Mouse (Mus musculus): ENCODE data around the gene Nav2. TPM values are rescaled to one million over a fixed set of nuclear protein-coding genes. Genes with fewer than 3 reads are reported as not detected.

Nav2 gene
- total RNA-seq, 4 experiments from 2014 or later = 31.3 to 55.8 (median 41.0) TPM

DNA sequence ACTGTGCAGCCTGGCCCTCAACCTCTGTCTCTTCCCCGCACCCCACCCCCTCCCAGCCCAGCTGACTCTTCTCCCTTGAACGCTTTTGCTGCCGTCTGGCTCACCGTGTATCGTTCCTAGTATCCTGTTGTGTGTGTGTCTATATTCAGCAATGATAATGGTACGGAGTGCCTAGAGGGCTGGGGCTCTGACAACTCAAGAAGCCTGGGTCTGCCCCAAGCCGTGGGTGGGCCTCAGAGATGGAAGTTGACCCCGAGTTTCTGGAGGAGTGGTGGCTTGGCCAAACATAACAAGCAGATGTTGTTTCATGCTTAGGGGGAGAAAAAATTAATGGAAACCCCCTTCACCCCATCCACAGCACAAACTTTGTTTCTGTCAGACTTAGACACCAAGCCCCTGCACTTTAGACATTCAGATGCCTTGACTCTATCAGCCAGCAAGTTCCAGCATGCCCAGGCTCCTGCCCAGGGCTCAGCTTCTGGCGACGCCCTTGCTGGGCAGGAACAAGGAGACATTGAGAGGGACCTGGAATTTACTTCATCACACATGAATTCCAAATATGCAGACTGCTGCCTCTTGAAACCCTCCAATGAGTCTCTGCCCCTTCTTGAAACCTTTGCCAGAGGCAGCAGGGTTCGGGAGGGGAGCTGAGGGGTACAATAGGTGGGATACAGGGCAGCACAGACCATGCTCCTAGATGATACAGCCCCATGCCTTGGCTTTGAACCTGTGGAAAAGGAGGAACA is 644.9 kb downstream of the Nav2 start:
- DNase-seq (ENCODE audit: low spot score) = no peak

DNA sequence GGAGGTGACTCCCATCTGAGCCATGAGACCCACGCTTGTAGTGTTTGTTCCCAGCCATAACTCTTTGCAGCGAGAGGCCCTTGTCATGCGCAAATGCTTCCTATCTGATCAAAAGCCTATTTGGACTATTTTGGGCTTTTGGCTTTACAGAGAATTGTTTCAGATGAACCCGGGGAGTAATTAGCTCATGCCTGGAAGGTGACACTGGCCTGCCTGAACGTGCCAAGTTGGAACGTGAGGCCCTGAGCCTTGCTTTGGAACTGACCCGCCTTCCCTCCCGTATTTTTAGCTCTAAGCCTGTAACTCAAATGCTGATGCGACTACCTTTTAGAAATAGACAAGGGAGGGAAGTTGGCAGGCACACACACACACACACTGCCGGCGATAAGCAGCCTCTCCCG is 649.7 kb downstream of the Nav2 start:
- peak; percentile 49 for DNase-seq (ENCODE audit: low spot score)

DNA sequence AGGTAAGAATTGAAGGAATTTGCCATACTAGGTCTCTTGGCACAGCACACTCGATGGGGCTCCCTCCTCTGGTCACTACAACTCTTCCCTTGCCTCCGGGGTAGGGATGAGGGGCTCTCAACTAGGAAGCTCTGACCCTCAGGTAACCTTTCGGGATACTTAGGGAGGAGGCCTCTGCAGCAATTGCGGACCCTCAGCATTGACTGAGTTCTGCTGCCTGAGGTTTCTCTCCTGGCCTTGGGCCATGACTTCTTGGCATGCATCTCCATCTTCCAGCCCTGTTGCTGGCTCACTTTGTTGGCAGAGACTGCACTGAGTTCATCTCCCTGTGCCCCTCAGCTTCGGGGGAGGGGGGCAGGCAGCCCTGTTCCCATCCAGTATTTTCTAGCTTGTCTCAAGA is 650.4 kb downstream of the Nav2 start:
- no peak for DNase-seq (ENCODE audit: low spot score)

DNA sequence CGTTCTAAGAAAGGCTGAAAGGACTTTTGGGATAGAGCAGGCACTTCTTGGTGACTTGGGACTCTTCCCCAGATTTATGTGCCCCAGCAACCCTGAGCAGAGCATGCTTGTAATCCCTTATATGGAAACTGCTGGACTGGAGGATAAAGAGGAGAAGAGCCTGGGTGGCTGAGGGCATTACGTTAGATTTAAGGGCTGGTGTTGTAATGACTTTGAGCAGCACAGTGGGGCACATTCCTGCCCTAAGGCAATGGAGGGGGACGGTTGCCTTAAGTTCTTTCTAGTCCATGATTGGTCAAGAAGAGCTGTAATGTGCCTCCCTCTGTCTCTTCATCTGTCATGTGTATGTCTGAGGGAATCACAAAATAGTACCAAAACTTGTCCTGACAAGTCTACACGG is 651.5 kb downstream of the Nav2 start:
- no peak for DNase-seq (ENCODE audit: low spot score)

DNA sequence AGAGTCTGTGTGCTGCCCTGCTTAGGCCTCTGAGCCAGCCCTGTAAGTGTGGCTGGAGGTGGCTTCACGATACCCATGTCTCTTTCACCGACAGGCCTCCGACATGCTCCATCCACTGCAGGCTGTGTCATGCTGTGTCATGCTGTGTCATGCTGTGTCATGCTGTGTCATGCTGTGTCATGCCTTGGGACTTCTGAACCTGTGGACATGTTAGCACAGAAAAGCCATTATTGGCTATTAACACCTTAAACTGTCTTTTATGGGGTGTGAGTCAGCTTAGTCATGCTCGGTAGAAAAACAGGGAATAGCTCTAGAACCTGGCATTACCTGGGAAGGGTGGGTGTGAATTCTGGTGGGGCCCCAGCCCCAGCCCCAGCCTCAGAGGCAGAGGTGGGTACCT is 653.9 kb downstream of the Nav2 start:
- DNase-seq (ENCODE audit: low spot score) = no peak

DNA sequence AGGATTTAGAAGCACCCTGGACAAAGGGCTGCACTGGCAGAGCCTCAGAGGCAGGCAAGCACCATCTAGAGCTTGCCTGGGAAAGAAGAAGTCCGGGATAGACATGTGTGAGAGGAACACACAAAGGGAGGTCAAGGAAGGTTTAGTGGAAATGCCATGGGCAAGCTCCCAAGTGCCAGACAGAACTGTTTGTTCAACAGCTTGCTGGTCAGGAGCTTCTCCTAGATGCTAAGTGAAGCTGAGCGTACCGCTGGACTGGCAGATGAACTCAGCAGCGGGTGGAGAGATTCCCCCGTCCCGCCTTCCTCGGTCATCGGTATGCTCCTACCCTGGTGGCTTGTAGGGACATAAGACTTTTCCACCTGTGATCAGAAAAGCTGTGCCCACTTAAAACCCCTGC is 654.3 kb downstream of the Nav2 start:
- peak; percentile 28 for DNase-seq (ENCODE audit: low spot score)

DNA sequence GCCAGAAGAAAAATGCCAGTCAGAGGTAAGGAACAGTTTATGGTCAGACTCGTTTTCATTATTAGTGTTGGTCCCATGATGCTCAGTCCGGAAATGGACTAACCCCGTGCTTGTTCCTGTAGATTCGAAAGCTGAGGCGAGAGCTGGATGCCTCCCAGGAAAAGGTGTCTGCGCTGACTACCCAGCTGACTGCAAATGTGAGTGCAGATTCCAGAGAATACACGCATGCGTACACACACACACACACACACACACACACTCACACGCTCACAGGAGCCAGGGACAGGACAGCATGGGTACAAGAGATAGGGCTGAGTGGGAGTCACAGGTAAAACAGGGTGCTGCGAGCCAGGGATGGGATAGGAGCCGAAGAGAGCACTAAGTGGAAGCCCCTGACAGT is 656.6 kb downstream of the Nav2 start:
- DNase-seq (ENCODE audit: low spot score) = no peak

DNA sequence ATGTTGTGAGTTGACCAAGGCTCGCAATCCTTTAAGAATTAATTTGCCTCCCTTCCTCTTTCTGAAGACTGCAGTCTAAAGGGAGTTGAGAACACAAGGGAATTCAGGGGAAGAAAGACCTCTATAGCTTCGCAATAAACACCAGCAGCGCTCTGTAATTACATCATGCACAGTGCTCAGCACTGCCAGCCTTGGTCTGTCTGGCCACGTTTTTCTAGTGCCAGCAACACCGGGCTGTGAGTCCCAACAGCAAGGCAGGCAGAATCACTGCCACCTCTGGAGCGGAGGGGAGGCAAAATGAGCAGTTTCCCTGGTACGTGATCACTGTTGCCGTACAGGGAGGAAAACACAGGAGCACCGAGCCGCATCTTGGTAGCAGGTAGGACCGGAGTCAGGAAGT is 657.3 kb downstream of the Nav2 start:
- no peak for DNase-seq (ENCODE audit: low spot score)

DNA sequence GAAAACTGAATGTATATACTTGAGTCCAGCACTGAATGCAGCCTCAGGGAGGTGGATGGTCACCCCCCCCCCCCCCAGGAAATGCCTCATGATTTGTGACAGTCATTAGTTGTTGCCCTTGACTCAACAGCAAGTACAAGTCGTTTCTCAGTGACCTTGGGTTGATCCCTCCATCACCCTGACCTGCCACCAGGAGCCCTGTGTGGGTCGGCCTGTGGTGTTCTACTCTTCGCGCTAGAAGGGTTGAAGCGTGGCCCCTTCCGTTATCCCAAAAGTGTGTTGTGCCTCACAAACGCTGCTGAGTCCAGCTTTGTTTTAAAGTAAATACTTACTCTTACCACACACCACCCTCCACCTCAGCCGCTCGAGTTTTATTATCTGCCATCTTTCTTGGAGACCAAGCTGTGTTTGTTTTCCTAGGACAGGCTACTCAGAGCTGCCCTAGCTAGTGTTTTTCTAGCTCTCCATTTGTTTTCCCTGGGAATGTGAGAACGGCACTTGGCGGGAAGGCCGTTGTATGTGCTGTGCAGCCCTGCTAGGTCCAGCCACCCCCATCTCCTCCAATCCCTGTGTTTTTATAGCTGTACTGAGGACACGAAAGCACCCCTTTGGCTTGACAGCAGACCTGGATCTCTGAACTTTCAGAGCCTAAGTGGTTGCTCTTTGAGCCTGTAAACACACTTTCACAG is 659.0 kb downstream of the Nav2 start:
- no peak for DNase-seq (ENCODE audit: low spot score)

DNA sequence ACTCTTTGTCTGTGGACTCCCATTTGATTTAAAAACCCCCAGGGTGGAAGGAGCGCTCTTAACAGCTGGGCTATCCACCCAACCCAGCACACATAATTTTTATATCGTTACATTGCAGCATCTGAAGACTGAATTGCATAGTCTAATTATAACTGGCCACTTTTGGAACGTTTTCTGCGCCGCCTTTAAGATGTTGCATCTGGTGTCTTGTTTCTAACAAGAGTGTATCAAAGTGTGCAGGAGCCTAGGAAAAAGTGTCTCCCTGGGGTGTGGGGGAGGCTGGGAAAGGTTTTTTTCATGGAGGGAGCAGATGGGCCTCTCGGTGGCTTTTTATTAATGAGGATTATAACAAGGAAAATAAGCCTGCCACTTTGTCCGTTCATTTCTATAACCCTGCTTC is 661.1 kb downstream of the Nav2 start:
- no peak for DNase-seq (ENCODE audit: low spot score)

DNA sequence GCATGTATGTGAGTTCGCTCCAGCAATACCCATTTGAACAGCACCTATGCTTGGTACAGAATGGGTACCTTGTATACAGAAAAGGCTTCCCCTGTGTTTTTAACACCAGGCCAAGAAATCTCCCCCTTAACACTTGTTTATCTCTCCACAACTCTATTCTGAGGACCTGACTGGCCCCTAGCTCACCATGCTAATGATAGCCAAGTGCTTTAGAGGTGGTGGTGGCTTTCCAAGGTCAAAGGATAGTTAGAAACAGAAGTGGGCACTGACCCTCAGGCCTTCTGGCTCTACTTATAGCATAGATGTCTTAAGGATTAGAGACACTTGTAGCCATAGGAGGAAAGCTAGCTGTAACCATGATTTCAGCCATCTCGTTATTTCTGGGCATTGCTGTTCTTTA is 663.1 kb downstream of the Nav2 start:
- no peak for DNase-seq (ENCODE audit: low spot score)

DNA sequence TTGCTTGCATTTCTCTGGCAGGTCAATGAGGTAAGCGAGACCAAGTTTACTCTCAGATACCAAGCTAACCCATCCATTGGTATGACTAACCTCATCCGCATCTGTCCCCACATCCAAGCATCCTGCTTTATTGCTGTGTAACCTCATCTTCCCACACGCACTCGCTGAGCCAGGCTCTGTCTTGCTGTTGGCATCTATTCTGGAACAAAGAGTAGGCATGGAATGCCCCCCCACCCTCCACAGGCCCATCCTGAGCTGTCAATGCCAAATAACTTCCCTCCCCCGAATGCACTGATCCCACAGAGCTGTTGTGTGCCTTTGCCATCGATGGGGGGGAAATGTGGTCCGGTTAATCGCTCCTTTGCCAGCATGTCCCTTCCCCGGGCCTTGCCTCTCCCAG is 666.7 kb downstream of the Nav2 start:
- no peak for DNase-seq (ENCODE audit: low spot score)

DNA sequence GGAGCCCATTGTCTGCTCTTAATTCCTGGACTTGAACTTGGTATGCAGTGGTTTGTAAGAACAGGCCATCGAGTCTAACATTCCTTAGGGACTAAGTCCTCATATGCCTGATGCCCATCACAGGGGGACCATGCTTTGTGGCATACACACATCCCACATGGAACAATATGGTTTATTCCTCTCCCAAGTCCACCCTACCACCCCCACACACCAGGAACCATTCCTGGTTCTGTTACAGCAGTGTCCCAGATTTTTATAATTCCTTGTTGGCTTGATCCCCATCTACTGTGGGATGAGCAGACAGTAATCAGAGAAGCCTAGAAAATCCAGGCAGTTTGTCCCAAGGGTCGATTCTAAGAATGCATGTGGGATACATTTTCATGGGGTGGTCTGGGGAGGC is 668.6 kb downstream of the Nav2 start:
- no peak for DNase-seq (ENCODE audit: low spot score)

DNA sequence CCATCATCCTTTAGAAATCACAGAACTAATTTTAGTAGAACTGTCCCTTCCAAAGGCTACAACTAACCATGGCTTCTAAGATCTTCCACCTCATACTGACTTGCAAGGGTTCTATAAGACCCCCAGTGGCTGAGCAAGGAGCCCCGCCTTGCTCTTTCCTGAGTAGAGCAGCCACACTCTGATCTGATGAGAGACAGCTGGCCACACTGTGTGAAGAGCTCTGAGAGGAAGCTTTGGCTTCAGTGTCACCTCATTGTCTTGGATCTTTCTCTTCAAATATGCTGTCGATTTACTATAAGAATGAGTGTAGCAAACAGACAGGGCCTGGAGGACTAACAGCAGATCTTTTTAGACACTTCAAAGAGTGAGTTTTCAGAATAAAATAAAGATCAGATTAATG is 673.4 kb downstream of the Nav2 start:
- DNase-seq (ENCODE audit: low spot score) = no peak

DNA sequence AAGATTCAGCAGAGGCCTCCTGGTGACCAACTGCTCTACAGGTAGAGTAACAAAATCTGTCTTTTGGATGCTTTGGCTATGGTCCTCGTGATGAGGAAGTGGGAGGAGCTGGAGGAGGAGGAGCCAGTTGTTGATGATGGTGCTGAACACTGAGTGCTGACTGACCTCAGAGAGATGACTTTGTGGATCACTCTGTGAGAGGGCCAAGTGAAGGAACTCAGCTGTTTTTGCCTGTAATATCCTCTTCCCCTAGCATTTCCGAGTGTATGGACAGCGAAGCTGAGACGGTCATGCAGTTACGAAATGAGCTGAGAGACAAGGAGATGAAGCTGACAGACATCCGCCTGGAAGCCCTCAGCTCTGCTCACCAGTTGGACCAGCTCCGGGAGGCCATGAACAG is 674.0 kb downstream of the Nav2 start:
- DNase-seq (ENCODE audit: low spot score) = no peak

DNA sequence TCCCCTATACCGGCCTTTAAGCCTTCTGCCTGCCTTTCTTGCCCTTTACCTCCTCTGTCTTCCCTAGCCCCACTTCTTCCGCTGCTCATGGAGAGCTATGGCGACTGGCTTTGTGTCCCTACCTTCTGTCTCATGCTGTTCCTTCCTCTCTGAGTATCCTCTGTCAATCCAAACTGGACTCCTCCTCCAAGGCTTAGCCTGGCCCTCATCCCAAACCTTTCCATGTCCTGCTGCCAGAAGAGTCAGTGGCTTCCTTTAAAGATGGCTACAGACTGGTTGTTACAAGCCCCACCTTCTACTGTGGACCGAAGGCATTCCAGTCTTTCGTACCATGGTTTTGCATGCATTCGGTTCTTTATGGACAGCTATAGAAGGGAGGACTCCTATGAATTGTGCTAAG is 674.7 kb downstream of the Nav2 start:
- no peak for DNase-seq (ENCODE audit: low spot score)

DNA sequence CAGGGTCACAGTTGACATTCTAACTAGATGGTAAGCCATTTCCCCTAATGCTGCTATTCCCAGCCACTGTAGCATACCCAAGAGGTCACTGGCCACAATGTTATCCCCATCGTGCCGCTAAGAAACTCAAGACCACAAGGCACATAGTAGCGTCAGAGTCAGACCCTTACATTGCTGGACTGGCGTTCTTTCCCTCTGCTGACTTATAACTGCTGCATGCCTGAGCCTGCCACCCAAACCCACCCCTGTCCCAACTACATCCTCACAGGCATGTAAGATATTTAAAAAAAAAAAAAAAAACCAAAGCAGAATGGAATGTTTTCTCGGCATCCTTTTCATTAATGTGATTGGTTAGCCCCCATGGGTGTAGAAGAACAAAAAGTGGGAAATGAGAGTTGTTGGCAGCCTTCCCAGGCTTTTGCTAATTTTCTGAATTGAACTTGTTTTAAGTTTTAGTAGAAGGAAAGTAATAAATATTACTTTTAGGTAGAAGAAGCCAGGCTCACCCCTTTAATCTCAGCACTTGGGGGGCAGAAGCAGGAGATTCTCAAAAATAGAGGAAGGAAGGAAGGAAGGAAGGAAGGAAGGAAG is 678.1 kb downstream of the Nav2 start:
- DNase-seq (ENCODE audit: low spot score) = no peak

DNA sequence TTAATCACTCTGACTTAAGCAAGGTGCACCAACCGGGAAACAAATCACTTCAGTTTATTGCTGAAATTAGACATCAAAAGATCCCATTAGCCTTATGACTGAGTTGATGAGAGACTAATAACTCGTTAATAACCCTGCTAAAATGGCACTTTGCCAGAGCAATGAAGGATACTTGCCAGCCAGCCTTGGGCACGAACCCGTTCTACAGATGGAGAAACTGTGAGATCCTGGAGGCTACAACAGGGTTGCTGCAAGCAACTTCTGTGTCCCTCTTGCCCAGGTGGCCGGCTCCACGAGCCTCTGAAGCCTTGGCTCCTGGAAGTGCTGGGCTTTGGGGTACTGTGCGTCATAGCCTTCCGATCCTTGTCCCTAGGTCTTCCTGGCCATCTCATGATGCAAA is 681.1 kb downstream of the Nav2 start:
- no peak for DNase-seq (ENCODE audit: low spot score)

DNA sequence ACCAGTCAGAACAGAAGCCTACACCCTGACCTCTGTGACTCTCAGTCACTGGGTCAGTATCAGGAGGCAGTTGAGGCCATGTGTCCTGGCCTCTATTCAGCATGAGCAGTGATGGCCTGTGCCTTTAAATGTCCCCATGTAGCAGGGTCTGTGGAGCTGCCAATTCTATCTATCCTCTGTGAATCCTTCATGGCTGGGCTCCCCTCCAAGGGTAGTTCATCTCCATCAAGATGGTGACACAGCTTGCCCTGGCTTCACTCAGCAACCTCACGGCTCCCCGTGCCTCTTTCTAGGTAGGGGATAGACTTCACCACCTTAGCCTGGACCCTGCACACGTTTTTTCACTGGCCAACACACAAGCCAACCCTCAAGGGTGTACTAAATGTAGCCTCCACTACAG is 689.3 kb downstream of the Nav2 start:
- DNase-seq (ENCODE audit: low spot score) = no peak

DNA sequence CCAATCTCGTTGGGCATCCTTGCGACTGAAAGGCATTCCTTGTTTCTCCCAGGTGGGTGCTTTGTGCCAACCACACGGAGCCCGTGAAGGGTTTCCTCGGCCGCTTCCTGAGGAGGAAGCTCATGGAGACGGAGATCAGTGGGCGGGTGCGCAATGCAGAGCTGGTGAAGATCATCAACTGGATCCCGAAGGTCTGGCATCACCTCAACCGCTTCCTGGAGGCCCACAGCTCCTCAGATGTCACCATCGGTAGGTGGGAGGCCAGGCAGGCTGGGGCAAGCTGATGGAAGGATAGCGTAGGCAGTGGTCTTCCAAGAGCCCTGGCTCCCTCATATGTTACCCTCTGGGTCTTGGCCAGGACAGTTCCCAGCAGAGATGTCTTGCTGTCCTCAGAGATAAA is 689.7 kb downstream of the Nav2 start:
- DNase-seq (ENCODE audit: low spot score) = no peak

DNA sequence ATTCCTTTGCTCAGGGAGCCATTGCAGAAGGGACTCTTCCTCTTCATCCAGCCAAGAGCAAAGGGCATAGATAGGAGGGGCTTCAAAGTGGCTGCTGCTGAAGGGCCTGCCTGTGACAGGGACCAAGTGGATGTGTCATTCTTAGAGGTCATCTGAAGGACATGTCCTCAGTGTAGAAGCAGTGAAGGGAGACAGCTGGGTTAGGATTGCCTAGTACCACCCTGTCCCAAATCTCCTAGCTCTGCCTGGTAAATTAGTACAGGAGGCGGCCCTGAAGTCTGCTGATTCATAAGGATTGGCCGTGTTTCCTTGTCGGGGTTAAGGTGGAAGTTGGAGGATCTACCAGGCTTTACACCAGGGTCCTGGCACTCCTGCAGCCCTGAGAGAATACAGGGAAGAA is 691.4 kb downstream of the Nav2 start:
- DNase-seq (ENCODE audit: low spot score) = no peak

DNA sequence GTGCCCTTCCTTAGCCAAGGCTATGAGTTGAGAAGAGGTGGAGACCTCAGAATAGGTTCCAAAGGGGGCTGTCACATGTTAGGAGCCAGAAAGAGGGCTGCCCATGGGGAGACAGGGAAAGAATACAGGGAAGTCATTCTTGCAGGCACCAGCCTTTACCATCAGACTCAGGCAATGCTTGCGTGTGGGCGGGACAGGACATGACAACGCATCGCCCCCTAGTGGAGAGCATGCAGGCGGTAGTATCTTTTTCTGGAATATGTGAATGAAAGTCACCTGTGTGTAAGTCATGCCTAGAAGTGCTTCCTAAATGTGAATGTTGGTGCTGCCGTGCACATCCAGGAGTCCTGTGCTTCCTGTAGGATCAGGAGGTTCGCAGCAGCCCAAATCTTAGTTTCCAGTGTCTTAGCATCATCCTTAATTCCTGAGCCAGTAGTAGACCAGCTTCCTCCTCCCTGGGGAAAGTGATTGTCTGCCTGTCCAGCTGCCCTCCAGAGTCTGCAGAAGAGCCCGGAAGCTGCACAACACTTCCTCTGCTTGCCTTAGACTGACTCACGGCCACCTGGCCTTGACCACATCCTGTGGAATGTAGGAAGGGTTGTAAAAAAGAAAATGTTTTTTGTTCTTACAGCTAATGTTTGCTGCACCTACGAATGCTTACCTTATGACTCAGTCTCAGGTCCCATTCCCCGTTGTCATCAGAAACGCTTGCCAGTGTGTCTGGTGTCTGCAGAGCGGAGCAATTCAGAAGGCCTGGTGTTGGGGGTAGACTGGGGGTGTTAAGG is 692.9 kb downstream of the Nav2 start:
- peak; percentile 37 for DNase-seq (ENCODE audit: low spot score)
